Mouse (Mus musculus): ENCODE measurements around the gene Tet3. TPM values are rescaled to one million over a fixed set of nuclear protein-coding genes. Genes with fewer than 3 reads are reported as not detected.
"Not testable (repeated sequence)": the region's sequence is repeated elsewhere in the genome, so short reads cannot be mapped to it uniquely, and the experiment has no call there.

Gene Tet3
- polyA plus RNA-seq, 1 experiment from 2014 or later, result 52.2 TPM

DNA sequence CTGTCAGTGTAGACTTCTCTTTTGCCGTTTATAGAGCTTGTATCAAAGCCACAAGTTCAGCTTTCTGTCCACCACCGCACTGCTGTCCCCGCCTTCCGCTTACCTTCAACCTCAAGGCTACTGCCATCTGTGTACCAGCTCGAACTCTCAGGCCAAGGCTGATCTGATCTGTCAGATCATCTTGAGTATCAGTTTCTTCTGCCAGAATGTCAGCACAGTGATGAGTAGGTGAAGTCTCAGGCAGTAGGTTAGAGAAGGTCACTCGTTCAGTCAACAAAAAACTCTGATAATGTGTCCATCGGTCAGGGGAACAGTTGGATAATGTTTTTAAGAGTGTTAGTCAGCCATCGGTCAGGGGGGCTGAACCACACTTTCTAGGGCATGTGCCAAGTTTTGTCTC lies 113.6 kb downstream of the Tet3 start:
- not testable (repeated sequence) for H3K4me3 ChIP-seq (replicated peaks; ENCODE audit: low read length); H3K9me3 ChIP-seq (ENCODE audit: control insufficient read depth, low read length); H3K4me2 ChIP-seq (replicated peaks); H3K27ac ChIP-seq; H3K9ac ChIP-seq; H3K4me1 ChIP-seq (replicated peaks; ENCODE audit: control insufficient read depth, insufficient read depth, low read length); H3K27me3 ChIP-seq (ENCODE audit: control insufficient read depth, insufficient read depth, low read length); DNase-seq (ENCODE audit: low spot score); ATAC-seq (ENCODE audit: low FRiP score)
- peaks cover 32% of the 10 kb centered on the region for H3K36me3 ChIP-seq (replicated peaks; ENCODE audit: control insufficient read depth, insufficient read depth)
- 95% methylated on average over 8 of the region's 8 CpGs for WGBS

DNA sequence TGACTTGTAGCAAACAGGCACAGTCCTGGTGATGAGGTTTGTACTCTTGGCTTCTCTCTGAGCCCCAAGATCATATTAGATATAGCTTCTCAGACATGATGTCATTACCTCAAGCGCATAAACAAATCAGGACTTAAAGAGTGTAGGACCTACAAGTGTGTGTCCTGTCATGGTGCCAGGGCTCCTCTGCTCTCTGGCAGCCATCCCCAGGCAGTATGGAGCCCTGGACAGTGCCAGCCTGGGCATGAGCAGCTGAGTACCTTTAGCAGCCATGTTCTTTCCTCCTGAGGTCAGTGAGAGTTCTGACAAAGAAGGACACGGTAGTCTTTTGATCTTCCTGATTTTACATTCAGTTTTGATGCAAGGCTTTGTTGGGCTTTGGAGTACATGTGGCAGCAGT lies 115.9 kb downstream of the Tet3 start:
- H3K9ac ChIP-seq, result no peak overlapping the region
- ATAC-seq (ENCODE audit: low FRiP score) (no peak), DNase-seq (ENCODE audit: low spot score) (no peak)
- H3K4me3 ChIP-seq (replicated peaks; ENCODE audit: low read length), result no peak overlapping the region
- no peak overlapping the region for H3K4me2 ChIP-seq (replicated peaks)
- no peaks in the 10 kb centered on the region for H3K9me3 ChIP-seq (ENCODE audit: control insufficient read depth, low read length)
- peaks cover 56% of the 10 kb centered on the region for H3K36me3 ChIP-seq (replicated peaks; ENCODE audit: control insufficient read depth, insufficient read depth)
- no peaks in the 10 kb centered on the region for H3K27me3 ChIP-seq (ENCODE audit: control insufficient read depth, insufficient read depth, low read length)
- no peak overlapping the region for H3K27ac ChIP-seq
- WGBS, result 94% methylated on average over 2 of the region's 2 CpGs
- H3K4me1 ChIP-seq (replicated peaks; ENCODE audit: control insufficient read depth, insufficient read depth, low read length), result no peaks in the 10 kb centered on the region

DNA sequence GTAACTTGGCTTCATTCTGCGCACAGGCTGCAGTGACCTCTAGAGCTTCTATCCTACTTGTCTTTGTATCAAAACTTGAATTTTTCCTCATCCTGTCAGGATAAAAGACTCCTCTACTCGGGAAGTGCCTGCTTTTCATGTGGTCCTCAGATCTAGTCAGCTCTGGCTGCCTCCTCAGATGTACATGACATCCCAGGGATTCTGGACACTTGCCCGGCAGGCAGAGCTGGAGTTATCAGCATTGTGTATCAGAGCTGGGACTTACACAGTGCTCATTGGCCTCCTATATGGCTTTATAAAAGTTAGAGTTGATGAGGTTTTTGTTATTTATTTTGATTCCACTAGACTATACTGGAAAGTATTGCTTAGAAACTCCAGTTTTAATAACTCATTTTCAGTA lies 117.5 kb downstream of the Tet3 start:
- no peak overlapping the region for H3K4me2 ChIP-seq (replicated peaks)
- DNase-seq (ENCODE audit: low spot score), result no peak
- ATAC-seq (ENCODE audit: low FRiP score), result no peak
- no peaks in the 10 kb centered on the region for H3K9me3 ChIP-seq (ENCODE audit: control insufficient read depth, low read length)
- no peaks in the 10 kb centered on the region for H3K27me3 ChIP-seq (ENCODE audit: control insufficient read depth, insufficient read depth, low read length)
- no peaks in the 10 kb centered on the region for H3K4me1 ChIP-seq (replicated peaks; ENCODE audit: control insufficient read depth, insufficient read depth, low read length)
- H3K27ac ChIP-seq, result no peak overlapping the region
- no peak overlapping the region for H3K4me3 ChIP-seq (replicated peaks; ENCODE audit: low read length)
- H3K9ac ChIP-seq, result no peak overlapping the region
- WGBS, result 84% methylated on average over 3 of the region's 3 CpGs
- H3K36me3 ChIP-seq (replicated peaks; ENCODE audit: control insufficient read depth, insufficient read depth), result peaks cover 63% of the 10 kb centered on the region

DNA sequence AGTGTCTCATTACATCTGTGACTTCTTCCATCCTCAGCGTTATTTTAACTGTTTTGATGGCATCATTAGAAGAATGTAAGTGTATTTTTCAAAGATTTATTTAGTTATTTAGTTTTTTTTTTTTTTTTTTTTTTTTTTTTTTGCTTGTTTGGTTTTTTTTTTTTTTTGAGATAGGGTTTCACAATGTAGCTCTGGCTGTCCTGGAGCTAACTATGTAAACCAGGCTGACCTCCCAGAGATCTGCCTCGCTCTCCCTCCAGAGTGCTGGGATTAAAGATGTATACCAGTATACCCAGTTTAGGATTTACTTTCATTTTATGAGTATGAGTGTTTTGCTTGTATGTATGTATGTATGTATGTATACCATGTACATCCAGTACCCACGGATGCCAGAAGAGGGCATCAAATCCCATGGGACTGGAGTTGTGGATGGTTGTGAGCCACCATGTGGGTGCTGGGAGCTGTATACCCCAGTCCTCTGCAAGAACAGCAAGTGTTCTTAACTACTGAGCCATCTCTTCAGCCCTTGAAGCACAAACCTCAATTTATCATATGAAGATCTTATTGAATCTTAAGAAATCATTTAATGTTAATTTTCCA lies 131.2 kb downstream of the Tet3 start:
- no peaks in the 10 kb centered on the region for H3K27me3 ChIP-seq (ENCODE audit: control insufficient read depth, insufficient read depth, low read length)
- no peak for DNase-seq (ENCODE audit: low spot score)
- 87% methylated on average over 3 of the region's 3 CpGs for WGBS

DNA sequence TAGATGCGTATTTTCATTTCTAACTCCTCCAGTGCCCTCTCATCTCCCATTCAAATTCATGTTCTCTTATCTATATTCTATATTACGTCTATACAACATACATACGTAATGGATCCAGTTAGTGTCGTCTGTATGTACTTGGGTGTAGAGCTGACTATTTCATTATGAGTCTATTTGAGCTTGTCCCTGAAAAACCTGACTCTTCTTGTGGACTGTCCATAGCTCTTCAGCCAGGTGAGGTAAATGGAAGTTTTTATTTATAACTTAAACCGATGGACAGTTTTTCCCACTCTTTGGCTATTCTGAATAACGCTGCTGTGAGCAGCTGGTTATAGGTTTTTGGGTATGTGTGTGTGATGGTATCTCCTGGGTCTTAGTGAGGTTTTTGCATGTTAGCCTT lies 132.1 kb downstream of the Tet3 start:
- peaks cover 25% of the 10 kb centered on the region for H3K36me3 ChIP-seq (replicated peaks; ENCODE audit: control insufficient read depth, insufficient read depth)
- ATAC-seq (ENCODE audit: low FRiP score), result no peak
- H3K9ac ChIP-seq, result peak overlapping the region; percentile 87
- H3K4me2 ChIP-seq (replicated peaks), result peak overlapping the region; percentile 75
- WGBS, result 73% methylated on average over 6 of the region's 6 CpGs
- H3K4me3 ChIP-seq (replicated peaks; ENCODE audit: low read length), result peak overlapping the region; percentile 74
- H3K9me3 ChIP-seq (ENCODE audit: control insufficient read depth, low read length), result no peaks in the 10 kb centered on the region
- no peak for DNase-seq (ENCODE audit: low spot score)
- H3K27ac ChIP-seq, result no peak overlapping the region
- H3K27me3 ChIP-seq (ENCODE audit: control insufficient read depth, insufficient read depth, low read length), result no peaks in the 10 kb centered on the region
- H3K4me1 ChIP-seq (replicated peaks; ENCODE audit: control insufficient read depth, insufficient read depth, low read length), result peaks cover 18% of the 10 kb centered on the region

More for the DNA sequence above, 131.2 kb downstream of the Tet3 start:
- no peak for ATAC-seq (ENCODE audit: low FRiP score)
- H3K36me3 ChIP-seq (replicated peaks; ENCODE audit: control insufficient read depth, insufficient read depth), result peaks cover 34% of the 10 kb centered on the region
- H3K27ac ChIP-seq, result no peak overlapping the region
- no peak overlapping the region for H3K9ac ChIP-seq
- H3K4me2 ChIP-seq (replicated peaks), result peak overlapping the region; percentile 75; the same call in 1 of the 2 replicates
- H3K4me1 ChIP-seq (replicated peaks; ENCODE audit: control insufficient read depth, insufficient read depth, low read length), result peaks cover 18% of the 10 kb centered on the region
- 0 out of 2 replicates have a peak overlapping the region, but pooled peaks have one; percentile 74 for H3K4me3 ChIP-seq (replicated peaks; ENCODE audit: low read length)
- no peaks in the 10 kb centered on the region for H3K9me3 ChIP-seq (ENCODE audit: control insufficient read depth, low read length)

DNA sequence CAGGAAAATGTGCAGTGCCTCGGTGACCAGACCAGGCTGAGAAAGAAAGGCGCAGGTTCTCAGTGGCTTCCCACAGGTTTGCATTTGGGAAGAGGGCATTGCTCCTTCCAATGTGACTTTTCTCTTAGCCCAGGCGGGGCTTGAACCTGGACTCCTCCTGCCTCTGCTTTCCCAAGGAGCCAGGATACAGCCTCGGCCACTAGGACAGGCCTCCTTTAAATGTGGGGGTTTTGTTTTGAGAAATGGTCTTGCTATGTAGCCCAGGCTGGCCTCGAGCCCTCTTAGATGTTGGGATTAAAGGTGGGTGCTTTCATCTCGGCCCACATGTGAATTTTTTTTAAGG lies 132.5 kb downstream of the Tet3 start:
- Histone ChIP-seq H3K9ac (peak overlapping the region; percentile 87), H3K4me3 (replicated peaks; ENCODE audit: low read length) (peak overlapping the region; percentile 74), H3K27me3 (ENCODE audit: control insufficient read depth, insufficient read depth, low read length) (no peaks in the 10 kb centered on the region), H3K27ac (peak overlapping the region; percentile 85), H3K4me1 (replicated peaks; ENCODE audit: control insufficient read depth, insufficient read depth, low read length) (peaks cover 18% of the 10 kb centered on the region), H3K9me3 (ENCODE audit: control insufficient read depth, low read length) (no peaks in the 10 kb centered on the region), H3K36me3 (replicated peaks; ENCODE audit: control insufficient read depth, insufficient read depth) (peaks cover 22% of the 10 kb centered on the region), H3K4me2 (replicated peaks) (peak overlapping the region; percentile 75)
- no peak; the same call in none of the 2 replicates for ATAC-seq (ENCODE audit: low FRiP score)
- 10% methylated on average over 6 of the region's 6 CpGs for WGBS
- peak; percentile 24 for DNase-seq (ENCODE audit: low spot score)

DNA sequence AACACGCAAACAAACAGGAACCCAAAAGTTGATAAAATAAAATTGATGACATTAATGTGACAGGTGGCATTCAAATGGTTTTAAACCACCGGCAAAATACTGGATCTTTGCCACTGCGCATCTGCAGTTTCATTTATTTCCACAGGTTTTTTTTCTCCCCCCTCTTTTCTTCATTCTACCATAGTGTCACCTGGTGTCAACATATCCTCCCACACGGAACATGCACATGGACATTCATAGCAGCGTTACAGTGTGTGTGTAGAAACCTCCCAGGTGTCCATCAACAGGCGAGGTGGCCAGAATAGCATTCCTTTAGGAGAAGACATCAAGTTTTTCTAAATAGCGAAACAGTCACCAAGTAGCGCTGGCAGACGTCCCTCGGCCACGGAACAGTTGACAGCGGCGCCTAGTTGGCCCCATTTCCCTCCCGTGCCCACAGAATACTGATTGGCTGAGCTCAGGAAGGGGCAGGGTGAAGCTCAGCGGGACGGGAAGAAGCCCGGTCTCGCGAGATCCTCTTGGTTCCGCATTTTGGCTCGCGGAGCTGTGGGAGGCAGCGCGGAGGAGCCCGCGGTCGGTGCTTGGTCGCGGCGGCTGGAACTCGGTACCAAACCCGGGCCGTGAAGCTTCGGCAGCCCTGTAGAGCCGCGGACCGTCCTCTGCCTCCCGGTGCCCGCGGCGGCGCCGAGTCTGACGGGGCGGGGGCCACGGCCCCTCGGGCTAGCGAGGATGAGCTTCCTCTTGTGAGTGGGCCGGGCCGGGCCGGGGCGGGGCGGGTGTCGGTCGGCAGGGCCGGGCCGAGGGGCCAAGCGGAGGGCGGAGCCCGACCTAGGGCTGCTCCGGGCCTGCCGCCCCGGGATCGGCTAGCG lies 133.1 kb downstream of the Tet3 start, which contains the start of the genes Mthfd2 and Mob1a:
Gene Mthfd2, minus strand, starts transcription at position 384 of the 869 bp plus-strand sequence.
Gene Mob1a, plus strand, starts transcription at position 492 of the 869 bp plus-strand sequence.
- DNase-seq (ENCODE audit: low spot score), result peak; percentile 93
- H3K9ac ChIP-seq, result peak within 1 kb of the TSS; percentile 87
- peaks cover 18% of the 10 kb centered on the region for H3K4me1 ChIP-seq (replicated peaks; ENCODE audit: control insufficient read depth, insufficient read depth, low read length)
- peak within 1 kb of the TSS; percentile 85 for H3K27ac ChIP-seq
- WGBS, result 1% methylated on average over 62 of the region's 65 CpGs
- ATAC-seq (ENCODE audit: low FRiP score), result peak; percentile 97
- no peaks in the 10 kb centered on the region for H3K9me3 ChIP-seq (ENCODE audit: control insufficient read depth, low read length)
- H3K4me2 ChIP-seq (replicated peaks), result peak within 1 kb of the TSS; percentile 75
- H3K27me3 ChIP-seq (ENCODE audit: control insufficient read depth, insufficient read depth, low read length), result no peaks in the 10 kb centered on the region
- peak within 1 kb of the TSS; percentile 74 for H3K4me3 ChIP-seq (replicated peaks; ENCODE audit: low read length)
- peaks cover 15% of the 10 kb centered on the region for H3K36me3 ChIP-seq (replicated peaks; ENCODE audit: control insufficient read depth, insufficient read depth)

DNA sequence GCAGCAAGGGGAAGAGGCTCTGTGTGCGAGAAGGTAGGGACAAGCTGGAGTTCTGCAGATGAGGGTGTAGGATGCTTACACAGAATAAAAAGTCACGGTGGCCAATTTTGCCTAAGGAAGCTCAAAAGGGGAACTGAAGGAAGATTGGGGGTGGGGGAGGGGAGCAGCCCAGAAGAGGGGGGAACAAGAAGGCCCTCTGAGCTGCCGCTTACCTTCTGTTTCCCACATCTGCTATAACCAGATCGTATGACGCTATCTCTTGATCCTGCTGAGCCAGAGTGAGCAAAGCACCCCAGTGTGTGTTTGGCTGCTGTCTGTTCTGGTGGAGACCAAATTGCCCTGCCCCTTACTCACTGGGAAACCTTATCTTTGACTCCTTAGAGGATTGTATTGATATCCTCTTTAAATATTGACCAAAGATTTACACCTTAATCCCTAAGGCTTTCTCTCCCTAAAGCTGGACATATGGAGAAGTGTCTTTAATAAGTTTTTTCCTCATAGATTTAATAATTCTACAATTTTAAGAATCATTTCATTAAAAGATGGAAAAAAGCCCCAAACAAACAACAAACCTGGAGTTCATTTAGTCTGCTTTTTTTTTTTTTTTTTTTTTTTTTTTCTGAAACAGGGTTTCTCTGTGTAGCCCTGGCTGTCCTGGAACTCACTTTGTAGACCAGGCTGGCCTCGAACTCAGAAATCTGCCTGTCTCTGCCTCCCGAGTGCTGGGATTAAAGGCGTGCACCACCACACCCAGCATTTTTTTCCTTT lies 135.0 kb downstream of the Tet3 start:
- ATAC-seq (ENCODE audit: low FRiP score) (no peak), DNase-seq (ENCODE audit: low spot score) (no peak)
- H3K9ac ChIP-seq, result no peak overlapping the region
- 75% methylated on average over 8 of the region's 8 CpGs for WGBS
- H3K4me3 ChIP-seq (replicated peaks; ENCODE audit: low read length), result no peak overlapping the region
- no peak overlapping the region for H3K4me2 ChIP-seq (replicated peaks)
- no peak overlapping the region for H3K27ac ChIP-seq
- peaks cover 18% of the 10 kb centered on the region for H3K4me1 ChIP-seq (replicated peaks; ENCODE audit: control insufficient read depth, insufficient read depth, low read length)
- H3K36me3 ChIP-seq (replicated peaks; ENCODE audit: control insufficient read depth, insufficient read depth), result no peaks in the 10 kb centered on the region
- no peaks in the 10 kb centered on the region for H3K27me3 ChIP-seq (ENCODE audit: control insufficient read depth, insufficient read depth, low read length)
- H3K9me3 ChIP-seq (ENCODE audit: control insufficient read depth, low read length), result no peaks in the 10 kb centered on the region

DNA sequence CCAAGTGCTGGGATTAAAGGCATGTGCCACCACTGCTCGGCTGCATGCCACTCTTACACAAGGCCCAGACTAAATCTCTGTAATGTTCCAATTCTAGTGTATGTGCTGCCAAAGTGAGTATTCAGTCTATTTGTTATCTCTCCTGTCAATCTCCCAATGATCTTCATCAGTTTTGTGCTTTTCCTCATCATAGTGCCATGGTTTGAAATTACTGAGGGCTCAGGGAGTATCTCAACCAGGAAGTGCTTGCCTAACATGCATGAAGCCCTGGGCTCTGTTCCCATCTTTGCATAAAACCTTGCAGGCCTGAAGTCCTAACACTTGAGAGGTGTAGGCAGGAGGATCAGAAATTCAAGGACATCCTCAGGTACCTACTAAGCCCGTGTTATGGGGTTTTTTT lies 136.1 kb downstream of the Tet3 start:
- peaks cover 17% of the 10 kb centered on the region for H3K4me1 ChIP-seq (replicated peaks; ENCODE audit: control insufficient read depth, insufficient read depth, low read length)
- ATAC-seq (ENCODE audit: low FRiP score) (no peak), DNase-seq (ENCODE audit: low spot score) (no peak)
- H3K36me3 ChIP-seq (replicated peaks; ENCODE audit: control insufficient read depth, insufficient read depth), result no peaks in the 10 kb centered on the region
- H3K9ac ChIP-seq, result no peak overlapping the region
- no peak overlapping the region for H3K4me3 ChIP-seq (replicated peaks; ENCODE audit: low read length)
- 72% methylated on average over 2 of the region's 2 CpGs for WGBS
- H3K27ac ChIP-seq, result no peak overlapping the region
- H3K27me3 ChIP-seq (ENCODE audit: control insufficient read depth, insufficient read depth, low read length), result no peaks in the 10 kb centered on the region
- no peak overlapping the region for H3K4me2 ChIP-seq (replicated peaks)
- no peaks in the 10 kb centered on the region for H3K9me3 ChIP-seq (ENCODE audit: control insufficient read depth, low read length)

All from hindbrain, embryonic 14.5 days (tissue).